Mouse (Mus musculus) liver, adult 2 months (tissue): Measurements from ENCODE around the gene Lrrc1.

Experiments
- CTCF ChIP-seq: fragments of 200-500 bp; IDR thresholded peaks from 2 replicates; pipeline ENCODE4 v1.5.1; 2011; ENCODE audit warnings: low read depth, low read length, control low read depth
- POLR2A ChIP-seq: fragments of 200-500 bp; IDR thresholded peaks from 2 replicates; pipeline ENCODE4 v1.6.1; 2011; ENCODE audit warnings: low read length, control low read depth; ENCODE audit not compliant: insufficient read depth; ENCODE audit errors: extremely low read depth

DNA sequence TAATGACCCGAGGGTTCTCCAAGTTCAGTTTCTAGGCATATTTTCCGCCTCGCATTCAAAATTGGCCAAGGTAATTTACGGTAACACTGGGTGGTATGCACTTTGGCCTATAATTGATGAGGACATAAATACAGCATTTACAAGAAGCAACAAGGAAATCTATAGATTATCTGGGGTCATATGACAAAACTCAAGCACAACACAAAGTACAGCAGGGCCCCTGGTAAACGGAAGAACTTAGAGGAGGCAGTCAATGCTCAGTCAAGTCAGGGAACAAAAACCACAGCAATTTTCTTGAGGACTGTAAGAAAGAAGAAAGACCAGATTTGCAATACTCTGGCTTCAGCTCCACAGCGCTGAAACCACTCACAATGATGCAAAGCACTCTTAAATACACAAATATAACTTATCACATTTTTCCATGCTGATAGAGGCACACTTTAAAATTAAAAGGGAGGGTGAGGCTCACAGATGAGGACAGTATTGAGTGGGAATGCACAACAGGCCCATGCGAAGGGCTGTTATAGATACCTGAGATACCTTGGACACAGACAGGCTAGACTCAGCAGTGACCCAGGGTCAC, 27.8 kb downstream of the Lrrc1 start:
- TF ChIP-seq POLR2A = no peak
- no peak for TF ChIP-seq CTCF
